Mouse (Mus musculus) embryo, embryonic 10.5 days (tissue): ENCODE results near the gene Tdgf1.

Source experiments
- DNase-seq: peaks from one replicate; pipeline ENCODE4 v3.0.0-alpha.2; 2015; ENCODE audit warnings: low spot score

The Tdgf1 gene

GRCm38 (mm10) chr9:110914631-110915236 lies 31.2 kb downstream of the Tdgf1 start:
- no peak for DNase-seq

DNA sequence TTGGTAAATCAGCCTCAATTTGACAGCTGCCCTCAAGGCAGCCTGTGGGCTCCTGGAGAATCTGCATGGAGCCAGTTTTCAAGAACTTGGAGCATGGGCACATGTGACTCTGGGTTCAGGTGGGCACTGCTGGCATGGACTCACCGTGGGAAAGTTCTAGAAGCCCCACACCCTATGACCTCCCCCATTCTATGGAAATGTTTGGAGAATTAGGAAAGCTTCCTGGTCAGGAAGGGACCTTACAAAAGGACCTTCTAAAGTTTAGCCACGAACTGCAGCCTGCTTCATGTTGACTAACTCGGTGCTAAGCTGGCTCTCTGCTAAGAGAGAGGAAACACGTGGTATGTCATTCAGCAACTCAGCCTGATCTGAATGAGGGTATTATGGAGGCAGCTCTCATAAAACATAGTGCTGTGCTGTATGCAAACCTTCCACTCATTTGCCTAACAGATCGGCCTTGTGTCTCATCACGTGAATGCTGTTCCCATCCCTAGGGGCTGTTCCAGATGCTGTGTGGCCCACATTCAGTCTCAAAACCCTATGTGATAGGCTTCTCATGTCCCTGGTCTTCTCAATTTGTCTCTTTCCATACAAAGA lies 36.5 kb downstream of the Tdgf1 start:
- DNase-seq: no peak

- DNase-seq: no peak
Measured at GRCm38 (mm10) chr9:110908631-110909016, 37.3 kb downstream of the Tdgf1 start.

DNA sequence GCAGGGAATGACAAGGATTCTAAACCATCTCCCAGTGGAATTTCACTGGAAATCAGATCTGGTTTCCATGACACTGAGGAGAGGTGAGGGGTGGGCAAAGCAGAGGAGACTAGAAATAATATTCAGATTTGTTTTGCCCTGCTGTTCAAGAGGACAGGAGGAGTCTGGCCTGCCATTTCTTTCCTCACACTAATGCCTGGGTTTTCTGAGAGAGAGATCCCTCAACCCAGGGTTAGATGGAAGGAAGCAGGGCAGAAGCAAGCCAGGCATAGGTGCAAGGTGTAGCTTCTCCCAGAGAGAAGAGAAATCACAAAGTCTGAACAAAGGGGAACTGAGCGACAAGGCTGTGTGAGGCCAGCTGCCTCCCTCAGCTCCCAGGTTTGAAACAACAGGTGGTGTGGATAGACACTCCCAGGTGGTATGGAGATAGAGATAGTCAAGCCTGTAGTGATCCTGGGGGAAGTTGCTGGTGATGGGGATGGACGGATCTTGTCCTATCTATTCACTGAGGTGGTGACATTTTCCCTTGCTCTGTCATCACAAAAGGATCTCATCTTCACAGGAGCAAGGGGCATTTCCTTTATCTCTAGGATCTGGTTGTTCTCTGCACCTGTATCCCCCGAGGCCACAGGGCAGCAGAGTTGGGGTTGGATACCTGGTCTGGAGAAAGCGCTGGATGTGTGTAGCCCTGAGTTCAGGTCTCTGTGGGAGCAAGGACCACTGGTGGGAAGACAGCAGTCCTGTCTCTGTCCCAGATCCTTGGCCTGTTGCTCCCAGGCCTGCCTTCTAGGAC lies 37.9 kb downstream of the Tdgf1 start:
- no peak for DNase-seq

GRCm38 (mm10) chr9:110907201-110907837 lies 38.6 kb downstream of the Tdgf1 start:
- DNase-seq: no peak

GRCm38 (mm10) chr9:110902271-110902670 lies 43.7 kb downstream of the Tdgf1 start:
- DNase-seq: no peak

DNA sequence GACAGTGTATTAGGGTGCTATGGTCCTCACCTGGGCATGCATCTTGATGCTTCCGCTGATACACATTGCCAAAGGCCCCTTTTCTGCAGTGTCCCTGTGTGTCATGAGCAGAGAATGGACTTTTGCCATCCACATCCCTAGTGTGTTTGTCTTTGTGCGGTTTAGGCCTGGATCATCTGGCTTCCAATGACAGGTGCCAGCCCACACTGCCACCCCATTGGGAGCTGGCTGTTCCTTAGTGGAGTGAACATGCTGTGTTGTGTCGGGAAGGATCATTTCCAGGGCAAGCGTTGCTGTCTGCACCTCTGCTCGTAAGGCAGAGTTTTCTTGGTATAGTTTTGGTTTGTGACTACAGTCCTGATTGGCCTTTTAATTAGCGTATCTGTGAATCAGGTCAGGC lies 44.8 kb downstream of the Tdgf1 start:
- DNase-seq: no peak

- DNase-seq: no peak
Measured at GRCm38 (mm10) chr9:110899451-110900008, 46.4 kb downstream of the Tdgf1 start.

DNA sequence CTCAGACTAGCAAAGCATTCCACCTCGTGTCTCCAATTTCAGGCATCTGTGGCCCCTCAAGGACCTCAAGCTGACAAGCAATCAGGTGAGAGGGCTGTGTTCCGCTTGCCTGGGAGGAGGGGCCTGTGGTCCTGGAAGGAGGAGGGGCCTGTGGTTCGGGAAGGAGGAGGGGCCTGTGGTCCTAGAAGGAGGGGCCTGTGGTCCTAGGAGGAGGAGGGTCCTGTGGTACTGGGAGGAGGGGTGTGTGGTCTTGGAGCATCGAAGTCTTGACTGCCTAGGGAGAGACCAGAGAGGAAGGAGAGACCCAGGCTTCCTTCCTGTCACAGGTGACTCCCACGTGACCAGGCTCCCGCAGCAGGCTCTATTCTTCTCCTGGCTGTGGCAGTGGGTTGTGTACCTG lies 49.4 kb downstream of the Tdgf1 start:
- DNase-seq: peak; percentile 69

DNA sequence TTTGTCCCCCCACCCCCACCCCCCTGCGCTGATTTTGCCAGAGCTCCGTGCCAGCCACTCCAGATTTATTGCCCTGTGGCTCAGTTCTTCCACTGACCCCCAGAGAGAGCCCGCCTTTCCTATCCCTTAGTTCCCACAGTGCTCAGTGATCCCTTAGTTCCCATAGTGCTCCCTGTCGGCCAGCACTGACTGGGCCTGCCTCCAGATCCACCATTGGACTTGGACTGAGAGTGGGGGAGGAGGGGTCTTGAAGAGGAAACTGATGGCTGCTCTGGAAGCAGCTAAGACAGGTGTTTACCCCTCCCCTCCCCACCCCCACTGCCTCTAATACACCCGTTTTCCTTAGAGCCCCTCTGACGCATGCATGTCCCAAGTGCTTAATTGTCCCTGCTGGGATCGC lies 50.0 kb downstream of the Tdgf1 start:
- DNase-seq: peak; percentile 28

DNA sequence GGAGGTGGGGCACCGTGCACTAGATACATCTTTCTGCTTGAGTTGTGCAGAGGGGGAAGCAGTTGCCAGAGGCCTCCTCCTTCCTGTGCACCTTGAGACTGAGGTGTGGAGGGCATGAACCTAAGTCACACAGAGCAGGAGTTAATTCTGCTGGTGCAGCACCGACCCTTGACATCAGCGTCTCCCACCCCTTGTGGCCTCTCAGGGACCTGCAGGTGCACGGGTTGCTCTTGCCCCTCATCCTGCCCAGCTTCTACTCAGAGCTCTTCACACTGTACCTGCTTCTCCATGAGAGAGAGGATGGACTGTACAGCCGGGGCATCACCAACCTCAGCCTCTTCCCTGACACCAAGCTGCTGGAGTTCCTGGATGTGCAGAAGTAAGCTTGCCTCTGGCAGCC lies 50.5 kb downstream of the Tdgf1 start:
- DNase-seq: no peak

DNA sequence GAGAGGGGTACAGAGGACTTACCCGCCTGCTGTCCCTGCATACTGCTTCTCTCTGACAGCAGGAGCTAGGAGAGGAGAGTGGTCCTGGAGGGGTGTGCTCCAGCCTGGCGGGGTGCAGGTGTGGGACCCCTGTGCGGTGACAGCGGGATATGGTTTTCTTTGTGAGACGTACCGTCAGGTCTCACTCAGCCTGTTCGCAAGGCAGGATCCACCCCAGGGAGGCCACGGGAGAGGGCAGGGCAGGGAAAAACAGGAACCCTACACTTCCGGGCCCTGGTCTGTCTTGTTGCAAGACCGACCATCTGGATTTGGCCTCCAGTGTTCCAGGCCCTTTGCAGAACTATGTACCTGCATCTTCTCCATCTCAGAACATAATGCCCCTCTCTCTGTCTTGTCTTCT lies 52.5 kb downstream of the Tdgf1 start:
- DNase-seq: no peak

GRCm38 (mm10) chr9:110892552-110892951 lies 53.4 kb downstream of the Tdgf1 start:
- DNase-seq: no peak

GRCm38 (mm10) chr9:110891077-110891828 lies 54.7 kb downstream of the Tdgf1 start:
- no peak for DNase-seq

GRCm38 (mm10) chr9:110890026-110890783 lies 55.8 kb downstream of the Tdgf1 start:
- peak; percentile 46 for DNase-seq
